Mouse (Mus musculus) neural tube, embryonic 10.5 days (tissue): ENCODE data around the gene Nhlrc1.

Experiments
- DNase-seq: peaks from one replicate; pipeline ENCODE4 v3.0.0-alpha.2; 2017; ENCODE audit warnings: low spot score; ENCODE audit errors: extremely low spot score

The Nhlrc1 gene

GRCm38 (mm10) chr13:47013740-47014139 lies 910 bp downstream of the Nhlrc1 start:
- DNase-seq = peak; percentile 22

DNA sequence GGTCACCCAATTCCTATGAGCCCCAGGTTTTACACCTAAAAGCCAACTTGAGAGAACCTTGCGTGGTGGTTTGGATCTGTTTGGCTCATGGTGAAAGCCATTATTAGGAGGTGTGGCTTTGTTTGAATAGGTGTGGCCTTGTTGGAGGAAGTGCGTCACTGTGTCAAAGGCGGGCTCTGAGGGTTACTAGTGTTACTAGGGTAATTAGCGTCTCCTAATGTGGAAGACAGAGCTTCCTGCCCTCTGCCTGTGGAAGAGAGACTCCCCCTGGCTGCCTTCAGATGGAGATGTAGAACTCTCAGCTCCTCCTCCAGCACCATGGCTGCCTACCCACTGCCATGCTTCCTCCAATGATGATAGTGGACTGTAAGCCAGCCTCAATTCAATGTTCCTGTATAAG lies 13.1 kb downstream of the Nhlrc1 start:
- no peak for DNase-seq

DNA sequence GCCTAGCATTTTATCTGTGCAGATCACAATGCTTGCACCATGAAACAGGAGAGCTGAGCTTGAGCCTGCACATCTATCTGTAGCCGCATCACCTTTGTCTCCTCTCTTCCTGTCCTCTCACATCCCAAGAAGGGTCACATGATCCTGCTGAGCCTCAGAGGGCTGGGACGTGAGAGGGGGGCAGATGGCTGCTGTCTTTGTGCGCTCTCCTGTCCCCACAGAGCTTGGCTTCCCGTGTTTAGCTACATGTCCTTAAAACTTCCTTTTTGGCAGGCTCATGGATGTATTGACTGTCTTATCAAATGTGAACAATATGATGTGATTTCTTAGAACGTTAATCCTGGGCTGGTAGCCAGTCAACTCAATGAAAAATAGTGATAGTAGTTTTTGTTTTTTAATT lies 15.2 kb downstream of the Nhlrc1 start:
- DNase-seq = no peak

- no peak for DNase-seq
Measured at GRCm38 (mm10) chr13:46997355-46997754, 17.3 kb downstream of the Nhlrc1 start.

DNA sequence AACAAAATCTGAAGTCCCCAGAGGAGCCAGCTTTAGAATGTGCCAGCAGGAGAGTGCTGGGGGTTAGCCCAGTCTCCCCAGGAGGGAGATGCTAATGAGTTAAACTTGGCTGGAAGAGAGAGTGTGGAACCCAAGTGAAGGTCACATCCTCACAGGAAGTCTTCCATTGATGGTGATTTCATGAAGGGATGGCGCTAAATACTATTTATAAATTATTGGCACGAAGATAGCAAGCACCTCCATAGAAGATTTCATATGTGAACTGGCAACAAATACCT lies 21.4 kb downstream of the Nhlrc1 start:
- no peak for DNase-seq

DNA sequence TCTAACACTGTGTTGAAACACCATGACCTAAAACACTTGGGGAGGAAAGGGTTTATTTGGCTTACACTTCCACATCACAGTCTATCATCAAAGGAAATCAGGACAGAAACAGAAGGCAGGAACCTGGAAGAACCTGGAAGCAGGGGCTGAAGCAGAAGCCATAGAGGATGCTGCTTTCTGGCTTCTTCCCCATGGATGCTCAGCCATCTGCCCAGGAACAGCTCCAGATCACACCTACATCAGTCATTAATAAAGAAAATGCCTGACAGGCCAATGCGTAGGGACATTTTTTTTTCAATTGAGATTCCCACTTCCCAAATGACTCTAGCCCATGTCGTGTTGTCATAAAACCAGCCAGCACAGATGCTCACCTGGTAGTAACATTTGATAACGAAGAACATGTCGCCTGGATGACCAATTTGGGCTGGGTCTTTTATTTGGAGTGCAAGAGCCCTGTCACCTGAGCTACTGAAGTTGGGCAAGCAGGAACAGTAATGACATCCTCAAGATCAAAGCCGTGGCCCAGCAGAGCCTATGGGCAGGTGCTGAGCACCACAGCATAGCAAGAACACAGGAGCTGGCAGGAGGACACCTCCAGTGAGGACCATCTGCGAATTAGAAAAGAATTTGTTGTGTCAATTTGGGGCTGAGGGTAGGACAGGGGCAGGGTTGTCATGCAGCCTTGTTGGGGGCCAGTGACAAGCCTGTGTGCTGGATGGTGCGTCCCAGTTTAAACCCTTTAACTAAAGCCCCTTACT lies 22.0 kb downstream of the Nhlrc1 start:
- no peak for DNase-seq

DNA sequence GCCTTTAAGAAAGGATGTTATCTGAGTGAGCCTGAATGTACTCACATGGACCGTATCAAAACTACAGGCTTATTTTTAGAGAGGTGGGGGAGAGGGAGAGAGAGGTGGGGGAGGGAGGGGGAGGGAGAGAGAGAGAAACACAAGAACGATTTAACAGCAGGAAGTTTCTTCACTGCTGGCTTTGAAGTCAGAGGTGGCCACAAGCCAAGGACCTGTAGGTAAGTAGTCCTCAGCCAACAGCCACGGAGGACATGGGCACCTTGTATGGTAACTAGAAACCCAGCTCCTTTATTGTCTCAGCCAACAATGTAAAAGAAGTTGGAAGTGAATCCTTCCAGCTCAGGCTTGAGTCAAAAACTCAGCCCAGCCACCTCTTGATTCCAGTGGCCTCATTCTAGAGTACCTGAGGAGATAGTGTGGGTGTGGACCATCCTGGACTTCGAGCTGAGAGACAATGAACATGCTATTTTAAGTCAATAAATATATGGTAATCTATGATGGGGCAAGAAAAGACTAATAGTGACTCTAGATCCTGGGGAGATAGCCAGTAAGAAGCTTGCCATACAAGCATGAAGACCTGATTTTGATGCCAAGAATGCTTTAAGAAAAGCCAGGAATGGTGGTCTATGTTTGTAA lies 24.2 kb downstream of the Nhlrc1 start:
- no peak for DNase-seq

- DNase-seq = no peak
Measured at GRCm38 (mm10) chr13:46987941-46988340, 26.7 kb downstream of the Nhlrc1 start.

DNA sequence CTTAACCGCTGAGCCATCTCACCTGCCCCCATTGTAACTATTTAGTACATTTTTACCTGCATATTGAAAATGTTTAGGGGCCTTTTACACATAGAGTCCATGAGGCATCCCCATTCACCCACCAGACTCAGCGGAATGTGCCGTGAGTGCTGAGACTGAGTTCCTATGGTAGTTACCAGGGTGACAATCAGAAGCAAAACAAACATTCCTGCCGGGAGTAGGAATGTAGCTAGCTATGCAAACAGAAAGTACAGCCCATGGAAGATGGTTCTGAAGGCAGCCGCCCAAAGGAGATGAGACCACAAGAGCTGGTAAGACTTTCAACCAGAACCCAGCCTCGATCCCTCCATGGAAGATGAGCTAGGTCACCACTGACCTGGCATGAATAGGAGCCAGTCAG lies 28.4 kb downstream of the Nhlrc1 start:
- no peak for DNase-seq

GRCm38 (mm10) chr13:46983878-46984277 lies 30.8 kb downstream of the Nhlrc1 start:
- no peak for DNase-seq

DNA sequence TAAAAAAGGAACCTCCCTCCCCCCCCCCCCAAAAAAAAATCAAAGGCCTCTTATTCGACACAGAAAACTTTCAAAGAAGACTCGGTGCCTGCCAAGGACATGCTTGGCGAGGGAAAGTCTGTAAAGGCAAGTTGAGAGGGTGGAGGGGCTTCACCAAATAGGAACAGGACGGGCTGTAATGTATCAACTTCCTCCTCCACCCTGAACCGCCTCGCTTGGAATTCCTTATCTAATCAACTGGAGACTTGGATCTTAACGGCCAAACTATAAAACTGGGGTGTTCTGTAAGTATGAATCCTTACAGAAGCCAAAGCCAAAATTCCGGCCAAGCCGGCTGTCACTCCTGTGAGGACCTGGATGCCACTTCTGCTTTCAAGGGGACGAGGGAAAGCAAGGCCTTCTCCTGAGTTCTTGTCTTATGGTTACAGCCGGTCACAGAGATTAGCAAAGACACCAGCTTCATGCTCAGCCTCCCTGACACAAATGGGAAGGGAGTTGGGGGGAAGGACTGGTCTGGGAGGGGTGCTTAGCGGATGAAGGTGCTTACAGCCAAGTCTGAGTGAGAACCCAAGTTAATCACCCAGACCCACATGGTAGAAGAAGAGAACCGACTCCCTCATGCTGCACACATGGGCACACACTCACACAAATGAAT lies 34.7 kb downstream of the Nhlrc1 start:
- DNase-seq = no peak

- DNase-seq = no peak
Measured at GRCm38 (mm10) chr13:46976532-46976931, 38.1 kb downstream of the Nhlrc1 start.

DNA sequence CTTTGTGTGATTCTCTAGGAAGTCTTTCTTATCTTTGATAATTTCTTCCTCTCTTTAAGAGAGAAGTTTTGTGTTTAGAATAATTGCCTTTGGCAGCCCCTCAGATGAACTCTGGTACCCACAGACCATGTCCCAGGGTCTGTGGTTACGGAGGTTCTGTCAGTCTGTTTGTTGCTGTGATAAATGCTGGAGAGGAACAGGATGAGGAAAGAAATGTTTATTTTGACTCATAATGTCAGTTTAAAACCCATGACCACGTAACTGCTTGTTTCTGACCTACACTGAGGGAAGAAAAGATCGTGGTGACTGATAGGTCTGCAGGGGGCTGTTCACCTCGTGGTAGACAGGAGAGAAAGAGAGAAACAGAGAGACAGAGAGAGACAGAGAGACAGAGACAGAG lies 38.7 kb downstream of the Nhlrc1 start:
- no peak for DNase-seq

DNA sequence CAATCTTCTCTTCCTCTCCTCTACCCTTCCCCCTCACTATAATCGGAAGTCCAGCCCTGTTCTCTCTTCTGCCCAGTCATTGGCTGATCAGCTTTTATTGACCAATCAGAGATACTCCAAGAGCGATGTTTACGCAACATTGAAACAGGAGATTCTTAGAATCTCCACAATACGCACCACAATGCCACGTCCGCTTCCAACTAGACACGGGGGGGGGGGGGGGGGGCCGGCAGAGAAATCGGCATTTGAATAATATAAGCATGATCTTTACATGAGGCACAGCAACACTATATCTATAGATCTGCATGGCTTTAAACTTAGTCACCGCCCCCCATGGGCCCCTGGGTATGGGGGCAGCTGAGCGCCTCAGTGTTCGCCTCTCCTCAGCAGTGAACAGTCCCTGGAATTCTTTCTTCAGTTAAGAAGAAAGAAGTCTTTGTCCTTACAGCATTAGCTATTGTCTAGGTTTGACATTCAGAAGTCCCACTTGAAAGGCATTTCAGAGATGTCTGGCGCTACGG lies 39.6 kb downstream of the Nhlrc1 start:
- DNase-seq = peak; percentile 55

DNA sequence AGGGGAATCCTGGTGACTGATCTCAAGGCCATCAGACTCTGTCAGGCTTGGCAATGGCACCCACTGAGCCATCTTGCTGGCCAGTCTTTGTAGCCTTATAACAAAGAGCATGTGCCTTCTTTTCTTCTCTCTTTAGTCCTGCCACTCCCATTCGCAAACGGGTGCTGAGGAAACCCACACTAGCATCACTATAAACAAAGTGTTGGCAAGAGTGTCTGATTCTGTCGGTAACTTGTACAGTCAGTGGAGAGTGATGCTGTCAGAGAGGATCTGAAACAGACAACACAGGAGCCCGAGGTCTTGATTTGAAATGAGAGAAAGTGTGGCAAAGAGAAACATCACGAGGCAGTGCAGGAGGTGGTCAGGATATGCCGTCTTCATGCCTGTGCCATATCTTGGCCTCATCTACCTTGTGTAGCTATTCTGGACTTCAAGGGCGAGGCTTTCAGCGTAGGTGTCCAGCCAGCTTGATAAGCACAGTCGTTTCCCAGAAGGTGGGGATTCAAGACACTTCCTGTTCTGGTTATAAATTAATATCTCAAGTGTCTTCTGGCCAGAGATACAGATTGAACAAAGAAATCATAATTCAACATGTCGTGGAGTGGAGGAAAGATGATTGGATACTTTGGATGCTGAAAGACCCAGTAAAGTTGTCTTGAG lies 44.2 kb downstream of the Nhlrc1 start:
- no peak for DNase-seq

DNA sequence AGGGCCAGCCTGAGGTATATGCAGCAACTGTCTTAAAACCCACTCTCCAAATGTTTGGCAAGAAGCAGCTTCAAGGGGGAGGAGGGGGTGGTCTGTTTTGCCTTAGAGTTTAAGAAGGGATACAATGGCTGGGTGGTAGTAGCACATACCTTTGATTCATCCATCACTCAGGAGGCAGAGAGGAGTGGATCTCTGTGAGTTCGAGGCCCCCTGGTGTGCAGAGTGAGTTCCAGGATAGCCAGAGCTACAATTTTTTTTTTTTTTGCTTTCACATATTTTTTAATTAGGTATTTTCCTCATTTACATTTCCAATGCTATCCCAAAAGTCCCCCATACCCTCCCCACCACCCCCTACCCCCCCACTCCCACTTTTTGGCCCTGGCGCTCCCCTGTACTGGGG lies 46.0 kb downstream of the Nhlrc1 start:
- no peak for DNase-seq

- no peak for DNase-seq
Measured at GRCm38 (mm10) chr13:46967308-46967707, 47.3 kb downstream of the Nhlrc1 start.
